Mouse (Mus musculus) ES-E14 (cell line): ENCODE results near the gene Dnajc13. TPM values are rescaled to one million over a fixed set of nuclear protein-coding genes. Genes with fewer than 3 reads are reported as not detected.
A peak's percentile ranks its signal among the peaks of the same experiment; 100 is the strongest.

Experiments used
- DNase-seq: peaks from one replicate; pipeline ENCODE4 v3.0.0-alpha.2; 2013; ENCODE audit warnings: low read depth, low spot score
- H3K27ac ChIP-seq: 2 replicates; pipeline ENCODE4 v1.5.1; 2012; ENCODE audit warnings: low read depth, mild to moderate bottlenecking, low read length, moderate library complexity, mixed read lengths; ENCODE audit not compliant: poor library complexity, insufficient read depth, severe bottlenecking
- H3K36me3 ChIP-seq: 2 replicates; pipeline ENCODE4 v1.6.1; 2012; ENCODE audit warnings: mild to moderate bottlenecking, low read length, moderate library complexity, mixed read lengths; ENCODE audit not compliant: control insufficient read depth, poor library complexity, insufficient read depth, severe bottlenecking
- H3K4me1 ChIP-seq, 2 experiments: fragments of 150-350 bp in 1 of 2; sonication (generic) in 1 of 2; 2 replicates each; pipeline ENCODE4 v1.6.1; 2012; ENCODE audit warnings: low read length in 2 of 2, mild to moderate bottlenecking in 1 of 2, mixed read lengths in 1 of 2; ENCODE audit not compliant: control insufficient read depth in 2 of 2, insufficient read depth in 2 of 2, poor library complexity in 1 of 2
- H3K4me3 ChIP-seq, 2 experiments: fragments of 150-350 bp in 1 of 2; sonication (generic) in 1 of 2; 2 replicates each; pipeline ENCODE4 v1.5.1; 2012; ENCODE audit warnings: low read length in 2 of 2, low read depth in 1 of 2, mild to moderate bottlenecking in 1 of 2, mixed read lengths in 1 of 2; ENCODE audit not compliant: insufficient read depth in 1 of 2, poor library complexity in 1 of 2, severe bottlenecking in 1 of 2
- H3K9ac ChIP-seq: 2 replicates; pipeline ENCODE4 v1.6.1; 2012; ENCODE audit warnings: low read depth, mild to moderate bottlenecking, low read length, mixed read lengths; ENCODE audit not compliant: poor library complexity, insufficient read depth, severe bottlenecking
- H3K9me3 ChIP-seq: fragments of 150-350 bp; sonication (generic); 2 replicates; pipeline ENCODE4 v1.6.1; 2012; ENCODE audit warnings: low read depth, mild to moderate bottlenecking, low read length; ENCODE audit not compliant: control insufficient read depth, insufficient read depth
- CHD2 ChIP-seq: IDR thresholded peaks from 2 replicates; pipeline ENCODE4 v1.6.1; 2014; ENCODE audit warnings: mild to moderate bottlenecking, low read depth, low read length, inconsistent platforms
- HCFC1 ChIP-seq: IDR thresholded peaks from 2 replicates; pipeline ENCODE4 v1.6.1; 2012; ENCODE audit warnings: low read length, inconsistent platforms, borderline replicate concordance; ENCODE audit not compliant: insufficient read depth
- MAFK ChIP-seq: IDR thresholded peaks from 2 replicates; pipeline ENCODE4 v1.6.1; 2014; ENCODE audit warnings: mild to moderate bottlenecking, low read depth, low read length, inconsistent platforms; ENCODE audit not compliant: insufficient read depth
- ZC3H11A ChIP-seq: IDR thresholded peaks from 2 replicates; pipeline ENCODE4 v1.6.1; 2012; ENCODE audit warnings: low read depth, mild to moderate bottlenecking, inconsistent platforms, low read length, borderline replicate concordance
- ZNF384 ChIP-seq: IDR thresholded peaks from 2 replicates; pipeline ENCODE4 v1.6.1; 2012; ENCODE audit warnings: low read depth, low read length, inconsistent platforms
- in situ Hi-C, 2 experiments: fragments of 600-800 bp; cut with MboI; formaldehyde crosslinking; loops; one replicate each; pipeline ENCODE4 v1.15.1; 2025; ENCODE audit warnings: low sequenced_read_pairs in 2 of 2, inconsistent platforms in 1 of 2; ENCODE audit not compliant: unreplicated experiment in 2 of 2
- total RNA-seq: library from RNA; depleted of rRNA; stranded (reverse); fragments of 300-350 nt; gene quantifications from 2 replicates; pipeline ENCODE4 v1.2.3, GENCODE M21; 2012

Dnajc13 gene
- total RNA-seq, 1 experiment: 72.3 TPM

DNA sequence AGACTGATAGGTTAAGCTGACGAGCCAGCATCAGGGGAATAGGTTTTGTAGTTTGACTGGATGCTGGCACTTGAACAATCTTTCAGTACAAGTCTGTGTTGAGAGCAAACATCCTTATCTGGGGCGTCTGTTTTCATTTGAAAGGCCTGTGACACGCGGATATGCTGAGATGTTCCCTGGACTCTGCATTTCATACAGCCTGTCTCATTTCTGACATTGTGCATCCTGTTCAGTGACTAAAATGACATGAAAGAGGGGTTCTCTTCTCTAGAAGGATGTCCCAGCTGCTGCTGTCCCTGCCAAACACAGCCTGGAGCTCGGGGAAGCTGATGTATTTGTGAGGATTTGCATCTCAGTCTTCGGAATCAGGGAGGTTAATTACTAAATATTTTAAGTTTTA lies 155.2 kb downstream of the Dnajc13 start:
- in situ Hi-C loops: no loop called here
- H3K9ac ChIP-seq: no peak overlapping the region
- no peaks in the 10 kb centered on the region for H3K36me3 ChIP-seq
- no peaks in the 10 kb centered on the region for H3K9me3 ChIP-seq
- no peak for TF ChIP-seq ZNF384
- no peak for TF ChIP-seq HCFC1
- no peak for TF ChIP-seq ZC3H11A
- no peak for TF ChIP-seq MAFK
- no peak for TF ChIP-seq CHD2
- H3K4me3 ChIP-seq: no peak overlapping the region
- no peak for DNase-seq
- H3K4me1 ChIP-seq: peaks cover 5 to 6% of the 10 kb centered on the region in 2 experiments; a peak in 3 of 4 replicates
- H3K27ac ChIP-seq: no peak overlapping the region

- in situ Hi-C loops: no loop called here
- no peak for TF ChIP-seq ZC3H11A
- TF ChIP-seq MAFK: no peak
- TF ChIP-seq ZNF384: no peak
- TF ChIP-seq CHD2: no peak
- TF ChIP-seq HCFC1: no peak
- Histone ChIP-seq H3K4me3 (no peak overlapping the region), H3K4me1 (peaks cover 9 to 11% of the 10 kb centered on the region in 2 experiments), H3K9ac (no peak overlapping the region), H3K36me3 (no peaks in the 10 kb centered on the region), H3K9me3 (no peaks in the 10 kb centered on the region), H3K27ac (no peak overlapping the region)
- DNase-seq: no peak
Observed at GRCm38 (mm10) chr9:104106930-104107329, 155.8 kb downstream of the Dnajc13 start.

GRCm38 (mm10) chr9:104104986-104105385 lies 157.7 kb downstream of the Dnajc13 start:
- DNase-seq: no peak
- Histone ChIP-seq H3K36me3 (no peaks in the 10 kb centered on the region), H3K9me3 (no peaks in the 10 kb centered on the region), H3K27ac (no peak overlapping the region), H3K4me3 (no peak overlapping the region), H3K9ac (no peak overlapping the region), H3K4me1 (peaks cover 11 to 16% of the 10 kb centered on the region in 2 experiments)
- in situ Hi-C loops: no loop called here
- no peak for TF ChIP-seq ZC3H11A
- TF ChIP-seq ZNF384: no peak
- TF ChIP-seq CHD2: no peak
- TF ChIP-seq HCFC1: no peak
- TF ChIP-seq MAFK: no peak

GRCm38 (mm10) chr9:104102901-104103300 lies 159.8 kb downstream of the Dnajc13 start:
- H3K4me1 ChIP-seq: peaks cover 11 to 22% of the 10 kb centered on the region in 2 experiments
- no peaks in the 10 kb centered on the region for H3K9me3 ChIP-seq
- DNase-seq: peak; percentile 63
- no peak overlapping the region for H3K9ac ChIP-seq
- TF ChIP-seq MAFK: no peak
- no peak for TF ChIP-seq ZC3H11A
- no peak for TF ChIP-seq HCFC1
- no peak for TF ChIP-seq ZNF384
- no peak for TF ChIP-seq CHD2
- in situ Hi-C loops: no loop called here
- peak overlapping the region in 1 of 2 experiments; percentile 7; a peak in 1 of 4 replicates for H3K4me3 ChIP-seq
- no peaks in the 10 kb centered on the region for H3K36me3 ChIP-seq
- no peak overlapping the region; the same call in 1 of the 2 replicates for H3K27ac ChIP-seq

DNA sequence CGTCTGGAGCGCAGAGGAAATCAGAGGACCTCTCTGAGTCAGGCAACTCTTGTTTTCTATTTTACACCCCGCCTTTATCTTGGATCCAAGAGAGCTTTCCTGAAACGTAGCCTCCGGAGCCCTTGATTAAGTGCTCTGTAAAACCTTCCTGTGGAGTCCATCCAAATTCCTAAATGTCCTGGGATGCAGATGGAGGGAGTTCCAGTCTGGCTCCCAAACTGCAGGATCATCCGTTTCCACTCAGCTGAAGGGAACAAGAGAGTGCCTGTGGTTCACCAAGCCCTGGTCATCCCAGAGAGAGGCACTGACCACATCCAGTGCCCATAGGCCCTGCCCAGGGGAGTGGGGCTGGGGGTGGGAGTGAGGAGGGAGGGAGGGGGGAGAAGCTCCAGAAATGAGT lies 160.4 kb downstream of the Dnajc13 start:
- no peak for DNase-seq
- in situ Hi-C loops: no loop called here
- Histone ChIP-seq H3K9ac (no peak overlapping the region), H3K27ac (peak overlapping the region; percentile 35; the same call in 1 of the 2 replicates), H3K4me3 (no peak overlapping the region), H3K9me3 (no peaks in the 10 kb centered on the region), H3K36me3 (no peaks in the 10 kb centered on the region), H3K4me1 (peaks cover 11 to 22% of the 10 kb centered on the region in 2 experiments)
- TF ChIP-seq ZNF384: no peak
- TF ChIP-seq HCFC1: no peak
- TF ChIP-seq CHD2: no peak
- no peak for TF ChIP-seq MAFK
